Mouse (Mus musculus): ENCODE data around the gene Pard3.

- TF ChIP-seq POLR2A (IDR thresholded peaks at IDR 0.05; ENCODE audit: borderline replicate concordance, insufficient read depth, low read length) (no peak), CTCF (IDR thresholded peaks at IDR 0.05; ENCODE audit: borderline replicate concordance, insufficient read depth, low read depth, low read length) (no peak)
These were observed 331.8 kb downstream of the Pard3 start for GRCm38 (mm10) chr8:127395488-127395887.

All from cerebellum, adult 2 months (tissue).